Mouse (Mus musculus) hindbrain, embryonic 14.5 days (tissue): Measurements from ENCODE around the gene Desi1. TPM values are rescaled to one million over a fixed set of nuclear protein-coding genes. Genes with fewer than 3 reads are reported as not detected.

Experiments
- ATAC-seq: fragments of 200-750 bp; cut with Nextera tagmentation; 2 replicates; pipeline ENCODE4 v1.8.0; 2017; ENCODE audit warnings: moderate number of reproducible peaks, mild to moderate bottlenecking, moderate TSS enrichment, moderate library complexity; ENCODE audit not compliant: low FRiP score
- DNase-seq: peaks from one replicate; pipeline ENCODE4 v3.0.0-alpha.2; 2015; ENCODE audit warnings: low spot score
- H3K27ac ChIP-seq: fragments of 300-500 bp; sonication (generic); 2 replicates; pipeline ENCODE4 v1.5.1; 2014; ENCODE audit warnings: mild to moderate bottlenecking, moderate library complexity
- H3K27me3 ChIP-seq: fragments of 300-500 bp; sonication (generic); 2 replicates; pipeline ENCODE4 v1.6.1; 2014; ENCODE audit warnings: mild to moderate bottlenecking, low read length, mixed read lengths; ENCODE audit not compliant: control insufficient read depth, insufficient read depth
- H3K36me3 ChIP-seq: fragments of 300-500 bp; sonication (generic); replicated peaks from 2 replicates; pipeline ENCODE4 v1.6.1; 2014; ENCODE audit not compliant: control insufficient read depth, insufficient read depth
- H3K4me1 ChIP-seq: fragments of 300-500 bp; sonication (generic); replicated peaks from 2 replicates; pipeline ENCODE4 v1.6.1; 2014; ENCODE audit warnings: antibody characterized with exemption, low read length, mixed read lengths; ENCODE audit not compliant: control insufficient read depth, insufficient read depth
- H3K4me2 ChIP-seq: fragments of 300-500 bp; sonication (generic); replicated peaks from 2 replicates; pipeline ENCODE4 v1.6.1; 2014; ENCODE audit warnings: mild to moderate bottlenecking, moderate library complexity
- H3K4me3 ChIP-seq: fragments of 300-500 bp; sonication (generic); replicated peaks from 2 replicates; pipeline ENCODE4 v1.5.1; 2014; ENCODE audit warnings: mild to moderate bottlenecking, low read length
- H3K9ac ChIP-seq: fragments of 300-500 bp; sonication (generic); 2 replicates; pipeline ENCODE4 v1.6.1; 2014
- H3K9me3 ChIP-seq: fragments of 300-500 bp; sonication (generic); 2 replicates; pipeline ENCODE4 v1.6.1; 2016; ENCODE audit warnings: low read length; ENCODE audit not compliant: control insufficient read depth
- WGBS: fragments of 180-500 bp; shearing (Covaris S2); extraction: QIAGEN DNeasy Blood & Tissue Kit; methylation state at CpG from one replicate; pipeline ENCODE4 v1.1.7; 2014; 5-methylcytosine and 5-hydroxymethylcytosine counted together
- polyA plus RNA-seq: library from polyadenylated mRNA; unstranded; fragments of >200 nt; fragmentation: Nextera tagmentation; extraction: Ambion mirVana; gene quantifications from 2 replicates; pipeline ENCODE4 v1.2.1, GENCODE M21; 2014

The Desi1 gene
- polyA plus RNA-seq, 1 experiment from 2014 or later: 53.2 TPM

DNA sequence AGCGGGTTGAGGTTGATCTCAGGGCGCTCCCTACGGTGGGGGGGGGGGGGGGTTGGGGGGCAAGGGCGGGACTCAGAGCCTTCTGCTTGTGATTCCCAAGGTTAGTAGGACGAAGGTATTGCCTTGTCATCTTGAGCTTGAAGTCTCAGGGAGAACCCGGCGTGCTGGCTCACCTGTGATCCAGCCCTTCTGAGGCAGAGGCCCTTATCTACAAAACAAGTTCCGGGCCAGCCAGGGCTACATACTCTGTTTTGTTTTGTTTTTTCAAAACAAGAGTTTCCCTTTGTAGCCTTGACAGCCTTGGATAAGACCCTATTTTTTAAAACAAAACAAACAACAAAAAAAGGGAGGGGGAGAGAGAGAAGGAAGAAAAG lies 72.6 kb downstream of the Desi1 start:
- Histone ChIP-seq H3K9ac (no peak overlapping the region; the same call in 1 of the 2 replicates), H3K4me2 (peak overlapping the region; percentile 96), H3K4me1 (no peaks in the 10 kb centered on the region), H3K36me3 (peaks cover 2% of the 10 kb centered on the region), H3K27me3 (no peaks in the 10 kb centered on the region), H3K27ac (no peak overlapping the region), H3K4me3 (peak overlapping the region; percentile 71), H3K9me3 (no peaks in the 10 kb centered on the region)
- no peak for DNase-seq
- WGBS: 4% methylated on average over 6 of the region's 8 CpGs
- no peak for ATAC-seq

DNA sequence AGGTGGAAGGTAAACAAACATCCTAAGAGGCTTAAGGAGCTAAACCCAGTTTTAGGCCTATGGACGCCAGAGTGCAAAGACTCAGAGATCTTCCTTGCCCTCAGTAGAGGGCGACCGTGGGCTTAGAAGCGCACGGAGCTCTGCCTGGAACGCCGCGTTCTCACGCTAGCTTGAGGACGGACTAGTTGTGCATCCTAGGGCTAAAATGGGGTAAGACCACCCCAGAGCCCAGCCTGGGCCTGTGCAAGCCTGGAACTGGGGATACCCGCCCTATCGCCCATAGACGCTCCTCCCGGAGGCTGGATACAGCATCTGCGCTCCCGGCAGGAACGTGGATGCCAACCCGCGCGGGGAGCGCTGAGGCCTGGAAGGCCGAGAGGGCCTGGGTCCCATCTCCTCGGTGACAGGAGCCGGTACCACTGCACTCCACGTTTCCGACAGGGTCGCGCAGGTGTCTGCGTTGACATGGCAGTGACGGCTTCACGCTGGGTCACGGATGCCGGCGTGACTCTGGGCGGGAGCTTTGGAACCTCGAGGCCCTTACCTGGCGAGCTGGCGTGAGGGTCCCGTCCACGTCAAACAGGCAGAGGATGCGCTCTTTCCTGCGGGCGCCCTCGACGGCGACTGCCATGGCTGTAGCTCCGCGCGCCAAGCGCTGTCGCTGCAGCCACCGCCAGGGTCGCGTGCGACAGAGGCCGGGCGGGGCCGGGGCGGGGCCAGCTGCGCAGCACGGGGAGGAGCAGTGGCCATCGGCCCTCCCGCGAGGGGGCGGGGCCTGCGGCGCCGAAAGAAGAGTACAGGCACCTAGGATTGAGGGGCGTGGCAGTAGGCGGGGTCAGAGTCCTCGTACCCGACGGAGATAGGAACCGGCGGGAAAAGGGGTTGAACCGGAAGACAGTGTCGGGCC lies 73.2 kb downstream of the Desi1 start, which contains the start of gene Pmm1:
Gene Pmm1 (minus strand): TSS at position 760 of the 907 bp plus-strand sequence.
- Histone ChIP-seq H3K36me3 (peaks cover 7% of the 10 kb centered on the region), H3K27me3 (no peaks in the 10 kb centered on the region), H3K4me3 (peak within 1 kb of the TSS; percentile 71), H3K4me1 (no peaks in the 10 kb centered on the region), H3K9me3 (no peaks in the 10 kb centered on the region), H3K27ac (peak within 1 kb of the TSS; percentile 90), H3K4me2 (peak within 1 kb of the TSS; percentile 96), H3K9ac (peak within 1 kb of the TSS; percentile 85)
- under 1% methylated on average over 77 of the region's 77 CpGs for WGBS
- DNase-seq (peak; percentile 98), ATAC-seq (peak; percentile 97)

DNA sequence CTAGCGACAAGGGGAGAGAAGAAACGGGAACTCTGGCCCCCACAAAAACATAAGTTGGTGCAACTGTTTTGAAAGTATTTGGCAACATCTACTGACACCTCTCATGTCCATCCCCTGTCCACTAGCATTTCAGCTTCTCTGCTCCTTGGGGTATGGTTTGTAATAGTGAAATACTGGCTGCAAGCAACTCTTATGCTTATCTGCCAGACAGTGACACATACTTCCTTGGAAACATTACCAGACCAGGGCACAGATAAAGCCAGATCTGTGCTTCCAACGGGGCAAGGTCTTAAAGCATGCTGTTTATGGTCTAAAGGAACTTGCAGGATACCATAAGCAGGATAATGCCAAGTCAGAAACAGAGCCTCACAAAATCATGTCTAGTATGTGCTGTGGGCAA lies 74.8 kb downstream of the Desi1 start:
- whole genome bisulfite sequencing: 97% methylated on average over 3 of the region's 3 CpGs
- Histone ChIP-seq H3K4me1 (no peaks in the 10 kb centered on the region), H3K36me3 (peaks cover 21% of the 10 kb centered on the region), H3K4me2 (peak overlapping the region; percentile 4; the same call in 1 of the 2 replicates), H3K27me3 (no peaks in the 10 kb centered on the region), H3K4me3 (no peak overlapping the region), H3K27ac (no peak overlapping the region), H3K9me3 (no peaks in the 10 kb centered on the region), H3K9ac (0 out of 2 replicates have a peak overlapping the region, but pooled peaks have one; percentile 11)
- ATAC-seq: no peak
- DNase-seq: no peak

DNA sequence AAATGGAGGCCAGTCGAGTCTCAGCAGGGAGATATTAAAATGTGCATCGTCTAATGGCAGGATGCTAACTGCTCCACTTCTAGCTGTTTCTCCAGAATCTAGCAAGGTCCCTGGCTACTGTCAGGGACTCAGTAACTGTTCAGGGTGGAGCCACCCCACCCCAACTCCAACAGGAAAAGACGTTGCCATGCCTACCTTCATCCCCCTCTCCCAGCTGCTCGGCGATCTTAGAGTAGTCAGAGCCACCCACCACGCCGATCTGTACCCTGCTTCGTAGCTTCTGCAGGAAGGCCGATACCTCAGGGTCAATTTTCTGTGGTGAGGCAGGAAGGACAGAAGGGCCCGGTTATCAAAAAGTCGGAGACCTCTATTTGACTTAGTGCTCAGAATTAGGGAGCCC lies 76.1 kb downstream of the Desi1 start:
- 89% methylated on average over 11 of the region's 11 CpGs for WGBS
- Histone ChIP-seq H3K9ac (no peak overlapping the region), H3K36me3 (peaks cover 25% of the 10 kb centered on the region), H3K4me1 (no peaks in the 10 kb centered on the region), H3K27ac (no peak overlapping the region), H3K9me3 (no peaks in the 10 kb centered on the region), H3K4me3 (no peak overlapping the region), H3K4me2 (no peak overlapping the region), H3K27me3 (no peaks in the 10 kb centered on the region)
- no peak for DNase-seq
- no peak for ATAC-seq

DNA sequence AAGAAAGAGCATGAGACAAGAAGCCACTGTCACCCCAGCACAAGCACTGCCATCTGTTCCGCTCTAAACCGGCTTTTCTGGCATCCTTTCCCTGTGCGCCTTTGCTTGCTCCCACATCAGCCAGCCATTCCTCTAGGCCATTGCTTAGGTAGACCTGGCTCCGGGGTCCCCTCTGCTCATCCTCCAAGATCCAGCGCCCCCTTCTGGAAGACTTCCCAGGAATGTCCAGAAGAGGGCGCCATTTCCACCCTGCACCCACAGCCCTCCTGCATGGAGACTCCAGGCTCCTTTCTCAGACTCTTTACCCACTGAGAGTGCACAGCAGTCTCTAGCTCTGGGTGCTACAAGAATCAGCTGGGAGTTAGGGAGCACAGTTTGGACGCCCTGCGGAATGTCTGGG lies 77.2 kb downstream of the Desi1 start:
- 59% methylated on average over 8 of the region's 8 CpGs for WGBS
- no peak overlapping the region for H3K27ac ChIP-seq
- no peaks in the 10 kb centered on the region for H3K9me3 ChIP-seq
- no peak overlapping the region for H3K4me2 ChIP-seq
- DNase-seq (no peak), ATAC-seq (no peak)
- H3K4me3 ChIP-seq: no peak overlapping the region
- H3K9ac ChIP-seq: no peak overlapping the region
- no peaks in the 10 kb centered on the region for H3K27me3 ChIP-seq
- no peaks in the 10 kb centered on the region for H3K4me1 ChIP-seq
- peaks cover 36% of the 10 kb centered on the region for H3K36me3 ChIP-seq

DNA sequence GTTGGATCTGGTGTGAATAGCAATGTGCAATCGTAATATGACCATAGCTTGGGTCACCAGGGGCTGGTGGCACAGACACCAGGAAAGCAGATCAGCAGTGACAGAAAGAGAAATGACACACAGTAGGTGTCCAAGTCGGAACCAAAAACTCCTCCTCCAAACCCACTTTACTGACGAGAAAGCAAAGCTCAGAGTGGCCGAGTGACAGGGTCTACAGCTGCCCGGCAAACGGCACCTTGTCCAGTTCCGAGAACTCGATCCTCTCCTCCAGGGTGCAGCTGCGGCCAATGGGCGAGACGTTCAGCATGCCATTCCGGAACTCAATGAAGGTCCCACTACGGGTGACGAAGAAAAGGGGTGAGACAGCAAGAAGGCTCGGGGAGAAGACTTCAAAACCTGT lies 78.2 kb downstream of the Desi1 start:
- Histone ChIP-seq H3K4me1 (no peaks in the 10 kb centered on the region), H3K4me2 (no peak overlapping the region), H3K36me3 (peaks cover 47% of the 10 kb centered on the region), H3K9ac (no peak overlapping the region), H3K27me3 (no peaks in the 10 kb centered on the region), H3K27ac (no peak overlapping the region), H3K4me3 (no peak overlapping the region), H3K9me3 (no peaks in the 10 kb centered on the region)
- DNase-seq: no peak
- no peak for ATAC-seq
- WGBS: 93% methylated on average over 15 of the region's 15 CpGs

DNA sequence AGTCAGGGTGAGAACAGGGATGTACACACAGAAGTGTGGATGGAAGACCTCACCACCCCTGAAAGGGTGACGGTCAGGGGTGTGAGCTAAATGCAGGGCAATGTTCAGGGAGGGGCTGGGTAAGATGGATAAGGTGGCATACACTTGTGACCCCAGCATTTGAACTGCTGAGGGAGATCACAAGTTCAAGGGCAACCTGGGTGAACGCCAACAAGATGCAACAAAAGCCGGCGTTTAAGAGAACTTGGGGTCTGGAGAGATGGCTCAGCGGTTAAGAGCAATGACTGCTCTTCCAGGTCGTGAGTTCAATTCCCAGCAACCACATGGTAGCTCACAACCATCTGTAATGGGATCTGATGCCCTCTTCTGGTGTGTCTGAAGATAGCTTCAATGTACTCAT lies 78.9 kb downstream of the Desi1 start:
- Histone ChIP-seq H3K4me1 (no peaks in the 10 kb centered on the region), H3K27me3 (no peaks in the 10 kb centered on the region), H3K36me3 (peaks cover 54% of the 10 kb centered on the region), H3K4me3 (no peak overlapping the region), H3K4me2 (no peak overlapping the region), H3K9ac (no peak overlapping the region), H3K9me3 (no peaks in the 10 kb centered on the region), H3K27ac (no peak overlapping the region)
- ATAC-seq: no peak
- DNase-seq: no peak
- WGBS: 95% methylated on average over 6 of the region's 6 CpGs

DNA sequence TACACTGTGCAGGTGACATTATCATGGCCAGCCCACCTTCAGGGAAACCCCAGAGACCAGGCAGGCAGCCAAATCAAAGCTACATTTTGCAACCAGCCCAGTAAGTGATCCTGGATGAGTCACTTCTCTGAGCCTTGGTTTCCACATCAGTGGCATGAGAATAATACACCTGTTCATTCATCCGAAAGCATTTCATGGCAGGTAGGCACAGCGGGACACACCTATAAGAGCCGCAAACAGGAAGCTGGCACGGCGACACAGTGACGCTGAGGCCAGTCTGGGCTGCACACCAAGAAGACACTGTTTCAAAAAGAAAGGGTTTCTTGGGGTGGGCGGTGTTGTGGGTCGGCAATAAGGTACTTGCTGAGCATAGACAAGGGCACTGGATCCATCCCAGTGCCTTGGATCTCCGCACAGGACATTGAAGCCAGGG lies 79.5 kb downstream of the Desi1 start:
- H3K27me3 ChIP-seq: no peaks in the 10 kb centered on the region
- no peak for DNase-seq
- no peaks in the 10 kb centered on the region for H3K4me1 ChIP-seq
- no peak overlapping the region for H3K4me2 ChIP-seq
- H3K36me3 ChIP-seq: peaks cover 59% of the 10 kb centered on the region
- WGBS: 95% methylated on average over 9 of the region's 9 CpGs
- no peak overlapping the region for H3K27ac ChIP-seq
- H3K9me3 ChIP-seq: no peaks in the 10 kb centered on the region
- no peak for ATAC-seq
- H3K4me3 ChIP-seq: no peak overlapping the region
- H3K9ac ChIP-seq: no peak overlapping the region

DNA sequence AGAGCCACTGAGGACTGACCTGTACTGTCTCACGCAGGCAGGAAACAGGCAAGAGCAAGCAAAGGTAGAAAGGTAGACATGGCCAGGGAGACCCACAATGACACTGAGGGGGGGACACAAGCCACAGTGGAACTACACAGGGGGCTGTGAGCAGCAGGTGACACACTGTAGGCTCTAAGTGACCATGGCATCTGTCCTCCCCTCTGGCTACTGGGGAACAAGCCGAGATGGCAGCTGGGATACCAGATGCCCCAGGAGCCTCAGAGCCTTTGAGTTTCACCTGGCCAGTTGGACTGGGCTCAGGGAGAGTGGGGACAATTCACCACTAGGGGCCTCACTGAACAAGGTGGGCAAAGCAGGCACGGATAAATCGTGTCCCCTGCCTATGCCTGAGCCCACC lies 81.4 kb downstream of the Desi1 start:
- H3K27ac ChIP-seq: no peak overlapping the region
- H3K4me1 ChIP-seq: no peaks in the 10 kb centered on the region
- no peak overlapping the region for H3K4me2 ChIP-seq
- WGBS: 94% methylated on average over 4 of the region's 4 CpGs
- ATAC-seq (no peak), DNase-seq (no peak)
- H3K27me3 ChIP-seq: no peaks in the 10 kb centered on the region
- H3K9ac ChIP-seq: no peak overlapping the region
- H3K36me3 ChIP-seq: peaks cover 77% of the 10 kb centered on the region
- no peaks in the 10 kb centered on the region for H3K9me3 ChIP-seq
- no peak overlapping the region for H3K4me3 ChIP-seq
